Mouse (Mus musculus) midbrain, embryonic 14.5 days (tissue): ENCODE data around the gene CN725425. TPM values are rescaled to one million over a fixed set of nuclear protein-coding genes. Genes with fewer than 3 reads are reported as not detected.

Source experiments
- ATAC-seq: fragments of 200-750 bp; cut with Nextera tagmentation; 2 replicates; pipeline ENCODE4 v1.8.0; 2017; ENCODE audit warnings: moderate number of reproducible peaks, moderate library complexity; ENCODE audit not compliant: low FRiP score, low TSS enrichment
- DNase-seq: peaks from one replicate; pipeline ENCODE4 v3.0.0-alpha.2; 2015
- H3K27ac ChIP-seq: fragments of 300-500 bp; sonication (generic); replicated peaks from 2 replicates; pipeline ENCODE4 v1.5.1; 2014; ENCODE audit warnings: mild to moderate bottlenecking, low read depth, low read length, moderate library complexity
- H3K27me3 ChIP-seq: fragments of 300-500 bp; sonication (generic); 2 replicates; pipeline ENCODE4 v1.6.1; 2014; ENCODE audit warnings: low read length, control low read depth, mixed read lengths; ENCODE audit not compliant: control insufficient read depth, insufficient read depth
- H3K36me3 ChIP-seq: fragments of 300-500 bp; sonication (generic); 2 replicates; pipeline ENCODE4 v1.6.1; 2014; ENCODE audit warnings: low read length, control low read depth; ENCODE audit not compliant: control insufficient read depth, insufficient read depth
- H3K4me1 ChIP-seq: fragments of 300-500 bp; sonication (generic); 2 replicates; pipeline ENCODE4 v1.6.1; 2014; ENCODE audit warnings: mild to moderate bottlenecking, antibody characterized with exemption, low read length, control low read depth; ENCODE audit not compliant: control insufficient read depth, insufficient read depth
- H3K4me2 ChIP-seq: fragments of 300-500 bp; sonication (generic); 2 replicates; pipeline ENCODE4 v1.6.1; 2014; ENCODE audit warnings: mild to moderate bottlenecking, low read length, moderate library complexity
- H3K4me3 ChIP-seq: fragments of 300-500 bp; sonication (generic); replicated peaks from 2 replicates; pipeline ENCODE4 v1.5.1; 2014; ENCODE audit warnings: low read depth, low read length
- H3K9ac ChIP-seq: fragments of 300-500 bp; sonication (generic); replicated peaks from 2 replicates; pipeline ENCODE4 v1.6.1; 2014; ENCODE audit warnings: mild to moderate bottlenecking, low read length, moderate library complexity
- H3K9me3 ChIP-seq: fragments of 300-500 bp; sonication (generic); 2 replicates; pipeline ENCODE4 v1.6.1; 2016; ENCODE audit warnings: low read length, control low read depth, mixed read lengths; ENCODE audit not compliant: control insufficient read depth
- WGBS: fragments of 180-500 bp; shearing (Covaris S2); extraction: QIAGEN DNeasy Blood & Tissue Kit; methylation state at CpG from one replicate; pipeline ENCODE4 v1.1.7; 2014; 5-methylcytosine and 5-hydroxymethylcytosine counted together
- polyA plus RNA-seq: library from polyadenylated mRNA; unstranded; fragments of >200 nt; fragmentation: Nextera tagmentation; extraction: Ambion mirVana; gene quantifications from 2 replicates; pipeline ENCODE4 v1.2.1, GENCODE M21; 2014

The CN725425 gene
- polyA plus RNA-seq, 1 experiment from 2014 or later = 0.11 TPM

GRCm38 (mm10) chr15:91192223-91192598 lies 7.1 kb upstream of the CN725425 start:
- Histone ChIP-seq H3K9ac (peak overlapping the region; percentile 58), H3K4me3 (peak overlapping the region; percentile 53), H3K4me1 (peaks cover 13% of the 10 kb centered on the region; the same call in 1 of the 2 replicates), H3K27me3 (no peaks in the 10 kb centered on the region), H3K27ac (peak overlapping the region; percentile 82), H3K9me3 (no peaks in the 10 kb centered on the region), H3K4me2 (peak overlapping the region; percentile 87), H3K36me3 (no peaks in the 10 kb centered on the region)
- 11% methylated on average over 7 of the region's 7 CpGs for WGBS
- ATAC-seq = no peak
- no peak for DNase-seq

DNA sequence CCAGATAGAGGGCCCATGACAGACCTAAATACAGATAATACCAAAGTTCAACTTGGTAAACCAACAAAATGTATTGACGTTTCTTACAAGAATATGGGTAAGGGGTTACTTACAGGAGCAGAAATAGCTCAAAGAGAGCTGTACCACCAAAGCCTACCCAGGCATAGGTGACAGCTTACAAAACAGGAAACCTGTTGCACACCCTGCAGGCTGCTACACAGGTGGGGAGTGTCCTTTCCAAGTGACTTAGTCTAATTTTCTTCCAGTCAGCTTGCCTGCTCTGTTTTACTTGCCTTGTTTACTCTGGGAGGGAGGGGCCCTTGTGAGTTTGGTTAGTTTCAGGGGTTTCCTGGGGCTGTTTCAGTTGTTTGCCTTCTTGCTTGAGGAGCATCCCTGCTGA lies 1.5 kb downstream of the CN725425 start:
- Histone ChIP-seq H3K4me2 (no peak overlapping the region), H3K9ac (no peak overlapping the region), H3K27me3 (no peaks in the 10 kb centered on the region), H3K9me3 (no peaks in the 10 kb centered on the region), H3K4me3 (no peak overlapping the region), H3K36me3 (no peaks in the 10 kb centered on the region), H3K4me1 (no peaks in the 10 kb centered on the region), H3K27ac (no peak overlapping the region)
- WGBS = 93% methylated on average over 1 of the region's 1 CpGs
- ATAC-seq (no peak), DNase-seq (no peak)

GRCm38 (mm10) chr15:91202486-91202885 lies 3.2 kb downstream of the CN725425 start:
- 88% methylated on average over 1 of the region's 1 CpGs for WGBS

DNA sequence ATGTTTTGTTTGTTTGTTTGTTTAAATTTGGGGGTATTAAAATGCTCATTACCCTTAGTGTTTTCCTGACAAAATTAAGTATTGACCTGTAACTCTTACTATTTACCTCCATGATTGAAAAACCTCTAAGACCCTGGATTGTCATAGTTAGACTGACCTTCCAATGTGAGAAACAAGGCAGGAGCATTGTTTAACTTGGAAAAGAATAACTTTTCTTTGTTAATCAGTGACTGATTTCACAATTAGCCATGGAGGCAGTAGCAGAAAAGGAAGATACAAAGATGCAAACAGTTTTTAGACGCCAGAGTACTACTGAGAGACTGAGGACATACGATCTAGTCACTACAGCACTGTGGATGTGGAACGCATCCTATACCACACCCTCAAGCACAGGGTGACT lies 4.2 kb downstream of the CN725425 start:
- 90% methylated on average over 3 of the region's 3 CpGs for WGBS
- no peak for ATAC-seq

More at GRCm38 (mm10) chr15:91202486-91202885, 3.2 kb downstream of the CN725425 start:
- no peak overlapping the region for H3K4me3 ChIP-seq
- H3K27me3 ChIP-seq = no peaks in the 10 kb centered on the region
- H3K9ac ChIP-seq = no peak overlapping the region
- ATAC-seq (no peak), DNase-seq (no peak)
- H3K27ac ChIP-seq = no peak overlapping the region
- no peaks in the 10 kb centered on the region for H3K9me3 ChIP-seq
- no peak overlapping the region for H3K4me2 ChIP-seq
- no peaks in the 10 kb centered on the region for H3K4me1 ChIP-seq
- H3K36me3 ChIP-seq = no peaks in the 10 kb centered on the region

GRCm38 (mm10) chr15:91206518-91206917 lies 7.2 kb downstream of the CN725425 start:
- Histone ChIP-seq H3K4me2 (no peak overlapping the region), H3K4me3 (no peak overlapping the region), H3K9me3 (no peaks in the 10 kb centered on the region), H3K36me3 (no peaks in the 10 kb centered on the region), H3K27ac (no peak overlapping the region), H3K9ac (no peak overlapping the region), H3K4me1 (no peaks in the 10 kb centered on the region), H3K27me3 (no peaks in the 10 kb centered on the region)
- no peak for DNase-seq
- ATAC-seq = no peak
- WGBS = 95% methylated on average over 5 of the region's 5 CpGs

More for the DNA sequence above, 4.2 kb downstream of the CN725425 start:
- no peak overlapping the region for H3K4me3 ChIP-seq
- H3K36me3 ChIP-seq = no peaks in the 10 kb centered on the region
- H3K9ac ChIP-seq = no peak overlapping the region
- no peak overlapping the region for H3K27ac ChIP-seq
- H3K27me3 ChIP-seq = no peaks in the 10 kb centered on the region
- no peak overlapping the region for H3K4me2 ChIP-seq
- H3K9me3 ChIP-seq = no peaks in the 10 kb centered on the region
- no peak for DNase-seq
- H3K4me1 ChIP-seq = no peaks in the 10 kb centered on the region

GRCm38 (mm10) chr15:91237294-91237693 lies 38.0 kb downstream of the CN725425 start:
- 85% methylated on average over 5 of the region's 5 CpGs for WGBS
- DNase-seq (no peak), ATAC-seq (no peak)
- H3K4me1 ChIP-seq = no peaks in the 10 kb centered on the region
- H3K4me3 ChIP-seq = no peak overlapping the region
- no peak overlapping the region for H3K4me2 ChIP-seq
- H3K27me3 ChIP-seq = no peaks in the 10 kb centered on the region
- no peak overlapping the region for H3K27ac ChIP-seq
- no peak overlapping the region for H3K9ac ChIP-seq
- H3K9me3 ChIP-seq = no peaks in the 10 kb centered on the region
- no peaks in the 10 kb centered on the region for H3K36me3 ChIP-seq

GRCm38 (mm10) chr15:91240683-91241335 lies 41.5 kb downstream of the CN725425 start:
- ATAC-seq (no peak), DNase-seq (no peak)
- no peak overlapping the region for H3K4me2 ChIP-seq
- H3K9me3 ChIP-seq = no peaks in the 10 kb centered on the region
- no peak overlapping the region for H3K4me3 ChIP-seq
- no peaks in the 10 kb centered on the region for H3K36me3 ChIP-seq
- no peaks in the 10 kb centered on the region for H3K4me1 ChIP-seq
- H3K9ac ChIP-seq = no peak overlapping the region
- no peak overlapping the region for H3K27ac ChIP-seq
- WGBS = 87% methylated on average over 3 of the region's 3 CpGs
- H3K27me3 ChIP-seq = no peaks in the 10 kb centered on the region

DNA sequence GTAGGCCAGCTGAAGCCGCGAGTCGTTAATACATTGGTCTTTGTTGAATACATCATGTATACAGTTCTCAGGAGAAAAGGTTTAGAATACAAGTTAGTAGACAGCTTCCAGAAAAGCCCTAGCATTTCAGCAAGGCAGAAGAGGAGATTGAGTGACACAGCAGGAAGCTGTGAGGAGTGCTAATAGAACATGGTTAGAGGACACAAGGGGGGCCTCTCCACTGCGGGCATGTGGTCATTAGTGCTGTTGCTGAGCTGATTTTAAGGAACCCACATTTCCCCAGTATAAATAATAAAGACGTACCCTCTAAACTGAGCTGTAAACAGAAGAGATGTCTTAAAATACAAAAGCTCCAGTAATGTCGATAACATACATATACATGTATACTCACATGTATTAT lies 51.5 kb downstream of the CN725425 start:
- DNase-seq (no peak), ATAC-seq (no peak)

More for the DNA sequence above, 51.5 kb downstream of the CN725425 start:
- H3K27ac ChIP-seq = no peak overlapping the region
- H3K36me3 ChIP-seq = no peaks in the 10 kb centered on the region
- no peaks in the 10 kb centered on the region for H3K27me3 ChIP-seq
- H3K4me1 ChIP-seq = peaks cover 4% of the 10 kb centered on the region; the same call in 1 of the 2 replicates
- no peak overlapping the region for H3K4me3 ChIP-seq
- H3K4me2 ChIP-seq = no peak overlapping the region
- 66% methylated on average over 6 of the region's 6 CpGs for WGBS
- H3K9ac ChIP-seq = no peak overlapping the region
- H3K9me3 ChIP-seq = no peaks in the 10 kb centered on the region
